Mouse (Mus musculus) ES-Bruce4 (cell line): ENCODE results near the gene Dclk1.

Experiments
- CTCF ChIP-seq: IDR thresholded peaks from one replicate; pipeline ENCODE4 v1.8.1; 2011; ENCODE audit warnings: low read depth, low read length
- POLR2A ChIP-seq: IDR thresholded peaks from one replicate; pipeline ENCODE4 v1.8.1; 2011; ENCODE audit warnings: low read length; ENCODE audit not compliant: insufficient read depth

GRCm38 (mm10) chr3:55434276-55434675 is 192.1 kb downstream of the Dclk1 start:
- TF ChIP-seq POLR2A: no peak
- no peak for TF ChIP-seq CTCF
